Mouse (Mus musculus): ENCODE results near the gene Trim34a. TPM values are rescaled to one million over a fixed set of nuclear protein-coding genes. Genes with fewer than 3 reads are reported as not detected.

Trim34a gene
- total RNA-seq, 1 experiment from 2014 or later, result 202 TPM

Other genes with a start within 250 kb of the Trim34a start
- gene Olfr638, start 245.7 kb upstream of the Trim34a start, total RNA-seq (2017), result not detected in 2 replicates
- gene Olfr639, start 227.2 kb upstream of the Trim34a start, total RNA-seq (2017), result not detected in 2 replicates
- 0.12 TPM in 1 of 2 replicates, not detected in the other for gene Olfr640, start 218.9 kb upstream of the Trim34a start, total RNA-seq (2017)
- gene Olfr641, start 209.0 kb upstream of the Trim34a start, total RNA-seq (2017), result not detected in 2 replicates
- 0.12 TPM in 1 of 2 replicates, not detected in the other for gene Olfr642, start 191.8 kb upstream of the Trim34a start, total RNA-seq (2017)
- not detected in 2 replicates for gene 4930516K23Rik, start 183.0 kb upstream of the Trim34a start, total RNA-seq (2017)
- gene Olfr644, start 172.6 kb upstream of the Trim34a start, total RNA-seq (2017), result not detected in 2 replicates
- gene Olfr645, start 159.0 kb upstream of the Trim34a start, total RNA-seq (2017), result not detected in 2 replicates
- not detected in 2 replicates for gene Olfr646, start 139.6 kb upstream of the Trim34a start, total RNA-seq (2017)
- gene Ubqln5, start 114.6 kb upstream of the Trim34a start, total RNA-seq (2017), result not detected in 2 replicates
- not detected in 2 replicates for gene Olfr643, start 107.1 kb upstream of the Trim34a start, total RNA-seq (2017)
- gene Ubqln3, start 101.2 kb upstream of the Trim34a start, total RNA-seq (2017), result not detected in 2 replicates
- not detected in 2 replicates for gene Ubqlnl, start 93.9 kb upstream of the Trim34a start, total RNA-seq (2017)
- gene Olfm5, start 79.6 kb upstream of the Trim34a start, total RNA-seq (2017), result not detected in 2 replicates
- gene Olfr648, start 61.1 kb upstream of the Trim34a start, total RNA-seq (2017), result 0.12 TPM in 1 of 2 replicates, not detected in the other
- gene Olfr649, start 48.5 kb upstream of the Trim34a start, total RNA-seq (2017), result not detected in 2 replicates
- 1.3 and 2.3 TPM in 2 replicates for gene Trim6, start 25.7 kb upstream of the Trim34a start, total RNA-seq (2017)
- gene Trim5, start 43.6 kb downstream of the Trim34a start, total RNA-seq (2017), result 71.1 and 78.2 TPM in 2 replicates
- gene Trim12a, start 71.0 kb downstream of the Trim34a start, total RNA-seq (2017), result 518 and 540 TPM in 2 replicates
- 6.8 and 7.2 TPM in 2 replicates for gene Trim34b, start 85.0 kb downstream of the Trim34a start, total RNA-seq (2017)
- gene Trim12c, start 108.9 kb downstream of the Trim34a start, total RNA-seq (2017), result 185 and 205 TPM in 2 replicates
- gene Trim30b, start 125.4 kb downstream of the Trim34a start, total RNA-seq (2017), result 380 and 405 TPM in 2 replicates
- 6.6 and 7.2 TPM in 2 replicates for gene Trim30c, start 156.4 kb downstream of the Trim34a start, total RNA-seq (2017)
- gene Trim30a, start 220.7 kb downstream of the Trim34a start, total RNA-seq (2017), result 208 and 211 TPM in 2 replicates